Mouse (Mus musculus) mature B cell (primary cell): Measurements from ENCODE around the gene Maml2.

Experiments used
- in situ Hi-C: fragments of 300-500 bp; cut with MboI; formaldehyde crosslinking; loops from 2 replicates; pipeline ENCODE4 v1.14.3; 2019

Maml2 gene

DNA sequence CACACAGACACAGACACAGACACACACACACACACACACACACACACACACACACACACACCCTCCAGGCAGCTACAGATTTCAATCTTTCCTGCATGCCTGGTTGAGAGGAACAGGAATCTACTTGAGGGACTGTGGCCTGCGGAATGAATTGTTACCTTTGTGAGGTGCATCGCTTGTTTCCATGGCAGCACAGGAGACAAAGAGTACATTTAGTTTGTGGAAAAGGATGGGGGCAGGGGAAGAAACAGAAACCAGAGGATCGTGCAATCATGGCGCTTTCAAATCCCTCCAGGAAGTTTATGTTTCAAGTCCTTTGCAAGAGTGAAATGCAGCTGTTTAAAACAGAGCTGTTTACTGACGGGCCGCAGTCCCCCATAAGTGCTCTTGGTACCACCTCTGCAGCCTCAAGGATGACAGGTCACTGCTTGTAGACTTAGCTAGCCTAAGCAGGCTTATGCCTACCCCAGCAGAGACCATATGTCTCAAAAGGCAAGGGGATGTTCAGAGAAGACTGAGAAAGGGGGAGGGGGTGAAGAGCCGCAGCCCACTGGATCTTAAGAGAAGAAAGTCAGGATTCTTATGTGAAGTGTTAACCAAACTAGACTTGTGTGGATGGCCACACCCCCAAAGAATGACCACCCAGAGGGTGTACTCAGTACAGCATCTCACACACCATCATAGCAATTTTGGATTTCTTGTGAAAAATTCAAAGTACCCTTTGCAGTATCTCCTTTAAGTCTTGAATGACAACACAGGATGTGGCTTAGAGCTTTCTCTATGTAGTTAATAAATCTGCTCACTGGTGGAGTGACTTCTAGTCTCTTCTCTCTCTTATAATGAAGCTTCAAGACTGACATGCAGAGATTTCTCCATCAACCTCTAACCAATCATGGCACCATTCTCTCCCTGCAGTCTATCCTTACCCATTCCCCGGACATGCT lies 315.8 kb downstream of the Maml2 start:
- in situ Hi-C loops: no loop called here

DNA sequence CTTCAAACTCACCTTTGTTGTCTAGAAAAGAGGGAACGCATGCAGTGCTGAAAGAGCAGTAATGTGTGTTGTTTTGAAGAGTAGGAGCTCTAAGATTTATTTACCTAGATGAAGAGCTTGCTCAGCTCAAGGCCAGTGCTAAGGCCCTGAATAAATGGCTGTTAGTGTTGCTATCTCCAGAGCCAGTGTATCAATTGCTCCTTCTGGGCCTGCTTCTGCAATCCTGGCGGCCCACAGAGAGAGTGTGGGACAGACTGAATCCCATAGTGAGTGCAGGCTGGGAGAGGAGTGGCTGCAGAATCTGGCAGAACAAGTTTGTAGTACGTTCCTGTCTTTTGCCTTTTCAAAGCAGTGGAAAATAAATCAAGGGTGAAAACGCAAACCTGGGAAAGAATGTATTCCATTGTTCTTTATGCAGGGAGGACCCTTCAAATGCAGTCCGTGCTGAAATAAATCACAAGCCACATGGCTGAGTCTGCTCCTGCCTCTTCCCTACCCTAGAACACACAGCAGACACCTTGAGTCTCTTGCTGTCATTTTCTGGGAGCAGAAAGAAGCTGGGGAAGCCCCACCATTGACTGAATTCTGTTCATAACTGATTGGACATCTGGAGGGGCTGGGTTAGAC lies 318.7 kb downstream of the Maml2 start:
- in situ Hi-C loops: no loop called here

DNA sequence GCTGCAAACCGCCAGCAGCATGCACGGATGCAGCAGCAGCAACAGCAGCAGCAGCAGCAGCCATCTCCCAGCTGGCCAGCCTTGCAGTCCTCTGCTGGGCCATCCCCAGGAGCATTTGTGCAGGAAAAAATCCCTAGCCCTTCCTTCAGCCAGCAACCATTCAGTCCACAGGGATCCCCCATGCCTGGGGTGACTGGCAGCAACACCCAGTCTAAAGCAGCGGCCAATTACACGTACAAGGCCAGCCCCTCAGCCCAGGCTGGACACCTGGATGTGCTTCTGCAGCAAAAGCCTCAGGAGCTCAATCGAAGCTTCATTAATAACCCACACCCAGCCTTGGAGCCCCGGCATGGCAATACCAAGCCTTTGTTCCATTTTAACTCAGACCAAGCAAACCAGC lies 323.0 kb downstream of the Maml2 start:
- in situ Hi-C loops: no loop called here

DNA sequence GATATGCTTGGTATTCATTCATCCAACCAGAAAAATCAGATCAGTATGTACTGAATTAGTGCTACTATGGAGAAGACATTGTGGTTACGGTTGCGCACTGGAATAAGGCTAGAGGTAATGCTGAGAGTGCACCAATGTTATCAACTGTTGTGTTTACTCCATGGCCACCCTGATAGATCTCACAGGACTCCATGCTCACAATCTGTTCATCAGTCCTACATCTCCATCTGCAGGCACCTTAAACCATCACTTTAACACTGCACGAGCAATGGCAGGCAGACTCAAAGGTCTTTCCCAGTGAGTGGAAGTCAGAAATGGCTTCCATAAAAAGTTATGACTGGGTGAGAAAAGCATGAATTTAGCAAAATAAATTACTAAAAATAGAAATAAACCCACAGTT lies 324.2 kb downstream of the Maml2 start:
- in situ Hi-C loops: no loop called here

DNA sequence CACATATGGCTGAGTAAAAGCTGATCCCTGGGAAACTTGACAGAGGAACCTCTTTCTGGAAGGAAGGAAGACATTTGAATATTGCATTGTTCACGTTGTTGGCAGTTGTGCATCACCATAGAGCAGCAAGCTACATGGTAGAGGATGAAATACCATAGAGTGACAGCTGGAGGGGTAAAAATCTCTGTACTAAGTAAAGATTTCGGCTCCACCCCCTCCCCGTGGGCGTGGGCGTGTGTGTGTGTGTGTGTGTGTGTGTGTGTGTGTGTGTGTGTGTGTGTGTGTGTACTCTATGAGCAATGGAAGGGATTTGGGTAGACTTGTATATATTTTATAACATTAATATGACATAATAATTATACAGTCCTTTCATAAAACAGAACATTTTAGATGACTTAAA lies 324.7 kb downstream of the Maml2 start:
- in situ Hi-C loops: no loop called here

DNA sequence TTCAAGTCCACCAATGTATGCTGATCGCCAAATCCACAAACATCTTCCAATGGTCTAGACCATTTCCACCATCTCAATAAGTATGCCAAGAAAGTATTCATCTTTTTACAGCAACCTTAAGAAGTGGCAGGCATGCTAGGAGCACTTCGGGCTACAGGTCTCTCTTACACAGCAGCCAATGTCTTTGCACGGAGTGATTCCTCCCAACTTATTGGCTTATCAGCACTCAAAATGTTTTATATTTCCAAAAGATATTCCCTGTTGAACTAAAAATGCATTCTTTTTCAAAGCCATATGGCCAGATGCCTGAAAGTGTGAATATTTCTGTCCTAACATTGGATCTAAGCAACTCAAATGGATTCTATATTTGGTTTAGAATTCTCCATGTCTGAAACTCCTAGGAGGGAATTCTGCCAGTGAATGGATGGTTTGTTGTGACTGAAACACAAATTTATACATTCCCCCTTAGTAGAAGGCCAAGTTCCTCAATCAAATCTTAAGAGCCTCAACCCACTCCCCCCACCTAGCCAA lies 326.2 kb downstream of the Maml2 start:
- in situ Hi-C loops: no loop called here

DNA sequence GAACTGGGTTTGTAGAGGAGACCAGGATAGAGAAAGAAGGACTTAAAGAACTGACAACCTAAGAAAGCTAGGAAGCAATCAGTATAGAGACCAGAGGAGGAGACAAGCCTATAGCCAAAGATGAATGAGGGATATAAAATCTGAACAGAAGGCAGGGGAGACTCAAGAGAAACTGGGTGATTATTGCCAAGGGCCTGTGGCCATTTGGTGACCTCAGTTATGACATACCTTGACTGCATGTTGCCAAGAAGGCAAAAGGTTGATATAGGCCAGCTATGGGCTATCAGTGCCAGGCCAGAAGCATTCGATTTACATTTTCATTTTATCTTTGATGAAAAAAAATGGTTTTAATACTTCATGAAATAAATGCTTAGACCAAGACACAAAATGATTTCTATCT lies 327.0 kb downstream of the Maml2 start:
- in situ Hi-C loops: no loop called here

DNA sequence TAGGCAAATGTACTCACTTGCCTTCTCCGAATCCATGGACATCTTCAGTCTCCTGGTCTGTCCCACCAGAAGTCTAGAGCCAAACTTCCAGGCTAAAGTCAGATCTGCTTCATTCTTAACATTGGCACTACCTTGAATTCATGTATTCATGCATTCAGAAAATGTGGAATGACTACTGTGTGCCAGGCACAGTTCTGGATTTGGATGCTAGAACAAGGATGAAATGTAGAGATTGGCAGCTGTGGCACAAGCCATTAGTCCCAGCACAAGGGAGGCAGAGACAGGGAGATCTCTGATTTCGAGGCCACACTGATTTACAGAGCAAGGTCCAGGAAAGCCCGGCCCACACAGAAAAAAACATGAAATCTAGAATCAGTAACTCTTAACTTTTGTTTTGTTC lies 327.5 kb downstream of the Maml2 start:
- in situ Hi-C loops: no loop called here

DNA sequence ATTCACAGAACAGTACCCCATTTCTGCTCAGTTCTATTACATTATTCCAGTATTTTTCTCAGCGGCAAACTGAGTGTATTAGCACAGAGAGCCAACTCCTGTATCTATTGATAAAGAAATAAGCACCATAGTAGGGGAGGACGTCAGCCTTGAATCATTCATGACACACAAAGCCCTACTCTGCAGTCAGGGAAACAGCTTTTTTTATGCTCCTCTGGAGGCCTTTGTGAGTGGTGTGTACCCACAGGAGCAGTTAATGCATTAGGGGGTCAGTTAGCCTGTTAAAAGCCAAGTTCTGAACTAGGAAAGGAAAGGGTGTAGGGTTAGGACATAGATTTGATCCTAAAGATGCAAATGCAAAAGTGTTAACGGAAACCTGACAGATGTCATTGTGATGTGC lies 328.7 kb downstream of the Maml2 start:
- in situ Hi-C loops: no loop called here

DNA sequence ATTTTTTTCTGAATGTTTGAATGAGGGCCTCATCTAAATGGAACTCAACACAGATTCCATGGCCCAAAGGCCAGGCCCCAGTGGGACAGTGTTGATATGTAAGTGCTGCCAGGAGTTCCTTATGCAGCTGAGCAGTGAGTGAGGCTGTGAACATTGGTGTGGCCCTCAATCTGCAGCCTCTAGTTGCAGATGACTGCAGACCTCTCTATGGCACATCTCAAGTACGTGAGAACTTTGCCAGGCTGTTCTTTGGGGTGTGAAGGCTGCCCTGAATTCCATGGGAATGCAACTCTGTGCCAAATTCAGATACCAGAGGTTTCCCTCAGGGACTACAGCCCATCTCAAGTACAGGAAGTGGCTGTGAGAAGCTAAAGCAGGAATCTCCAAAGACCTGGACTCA lies 335.6 kb downstream of the Maml2 start:
- in situ Hi-C loops: no loop called here

DNA sequence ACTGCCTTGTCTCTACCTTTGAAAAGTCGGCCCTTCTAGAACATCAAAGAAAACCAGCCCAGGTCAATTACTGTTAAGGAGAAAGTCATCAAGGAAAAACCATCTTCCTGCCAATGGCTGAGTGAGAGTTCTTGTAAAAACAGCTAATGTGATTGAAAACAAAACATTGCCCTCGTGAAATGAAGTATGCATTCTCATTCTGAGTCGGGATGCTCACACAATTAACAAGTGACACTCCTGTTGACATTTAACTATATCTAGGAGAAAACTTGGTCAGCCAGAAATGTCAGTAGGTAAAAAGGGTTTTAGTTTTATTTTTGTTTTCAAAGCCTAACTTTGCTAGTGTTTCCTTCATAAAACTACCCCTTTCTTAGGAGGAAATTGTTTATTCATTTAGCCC lies 341.9 kb downstream of the Maml2 start:
- in situ Hi-C loops: no loop called here

DNA sequence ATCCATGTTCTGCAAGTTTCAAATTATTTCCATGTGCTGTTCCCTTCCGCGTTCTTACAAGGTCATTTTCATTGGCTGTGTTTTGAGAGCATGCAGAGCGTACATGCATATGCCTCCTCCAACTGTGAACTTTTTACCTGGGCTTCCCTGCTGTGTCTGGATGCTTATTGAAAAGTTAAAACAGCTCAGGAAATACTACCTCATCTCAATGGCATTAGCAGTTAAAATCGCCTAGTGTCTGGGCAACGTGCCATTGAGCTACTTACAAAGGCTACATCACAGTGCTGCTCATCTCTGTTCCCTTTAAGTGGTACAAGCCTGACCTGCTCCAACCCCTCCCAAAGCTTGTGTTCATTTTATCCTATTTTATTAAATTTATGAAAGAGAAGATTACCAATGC lies 347.4 kb downstream of the Maml2 start:
- in situ Hi-C loops: no loop called here

DNA sequence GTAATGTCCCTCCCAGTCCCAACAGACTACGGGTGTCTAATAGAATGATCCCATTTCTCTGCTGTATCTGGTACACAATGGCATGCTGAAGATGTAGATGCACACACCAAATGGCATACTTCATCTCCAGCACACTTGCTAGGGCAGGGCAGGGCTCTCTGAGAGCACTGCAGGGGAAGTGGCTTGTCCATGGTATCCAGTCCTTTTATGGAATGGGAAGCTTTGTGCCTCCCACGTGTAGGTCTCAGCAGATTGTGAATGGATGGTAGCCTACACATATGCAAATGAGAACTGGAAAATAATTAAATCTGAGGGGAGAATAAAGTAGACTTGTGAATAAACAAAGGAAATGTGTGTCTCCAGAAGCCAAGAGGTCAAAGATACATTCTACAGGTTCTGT lies 353.3 kb downstream of the Maml2 start:
- in situ Hi-C loops: no loop called here

DNA sequence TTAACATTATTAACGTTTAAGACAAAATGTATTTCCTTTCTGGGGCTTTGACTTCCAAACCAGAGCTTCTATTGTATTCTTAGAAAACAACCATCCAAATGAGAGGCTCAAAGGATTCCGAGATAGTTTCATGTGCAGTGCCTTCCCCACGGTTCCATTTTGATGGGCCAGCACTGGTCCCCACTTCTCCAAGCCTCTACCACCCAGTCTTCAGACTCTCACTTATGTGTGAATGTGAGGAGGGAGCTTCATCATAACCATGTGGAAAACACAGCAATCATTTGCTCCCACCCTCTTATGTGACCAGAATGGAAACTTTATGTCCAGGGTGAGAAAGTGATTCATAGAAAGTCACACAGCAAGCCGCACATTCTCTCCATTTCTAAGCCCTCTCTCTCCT lies 354.1 kb downstream of the Maml2 start:
- in situ Hi-C loops: no loop called here

DNA sequence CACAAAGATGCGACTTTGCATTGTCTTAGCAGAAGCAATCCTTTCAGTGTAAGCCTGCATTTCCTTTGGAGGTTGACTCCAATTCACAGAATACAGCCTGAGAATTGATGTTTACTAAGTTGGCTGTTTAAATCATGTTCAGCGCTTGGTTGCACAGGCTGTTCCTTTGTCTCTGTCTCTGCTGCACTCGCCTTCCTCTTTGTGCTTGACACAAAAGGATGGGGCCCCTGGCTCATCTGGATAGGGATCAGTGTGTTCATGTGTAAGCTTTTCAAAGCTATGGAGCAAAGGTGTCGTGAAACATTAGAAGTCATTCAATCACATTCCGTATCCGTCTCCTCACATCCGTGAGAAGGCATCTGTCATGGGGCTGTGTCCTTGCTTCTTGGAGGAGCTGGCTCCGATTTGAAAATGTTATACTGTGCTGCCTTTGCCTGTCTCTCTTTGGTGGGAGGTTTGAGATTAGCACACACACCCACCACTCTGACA lies 354.7 kb downstream of the Maml2 start:
- in situ Hi-C loops: no loop called here

DNA sequence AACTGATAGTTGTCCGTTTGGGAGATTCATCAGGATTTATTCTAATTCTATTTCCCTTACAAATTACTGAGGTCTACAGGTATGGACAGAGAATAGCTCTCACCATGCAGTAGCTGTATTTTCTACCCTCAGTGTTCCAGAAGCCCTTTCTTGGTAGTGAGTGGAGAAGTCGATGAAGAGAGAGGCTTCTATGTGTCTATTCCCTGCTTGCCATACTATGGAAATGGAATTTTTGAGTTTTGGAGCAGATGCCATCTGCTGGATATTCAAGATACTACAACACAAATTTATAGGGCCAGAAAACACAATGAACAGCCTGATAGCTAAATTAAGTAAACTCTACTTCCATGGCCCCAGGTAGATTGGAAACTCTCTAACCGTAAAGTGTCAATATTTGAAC lies 355.2 kb downstream of the Maml2 start:
- in situ Hi-C loops: no loop called here

DNA sequence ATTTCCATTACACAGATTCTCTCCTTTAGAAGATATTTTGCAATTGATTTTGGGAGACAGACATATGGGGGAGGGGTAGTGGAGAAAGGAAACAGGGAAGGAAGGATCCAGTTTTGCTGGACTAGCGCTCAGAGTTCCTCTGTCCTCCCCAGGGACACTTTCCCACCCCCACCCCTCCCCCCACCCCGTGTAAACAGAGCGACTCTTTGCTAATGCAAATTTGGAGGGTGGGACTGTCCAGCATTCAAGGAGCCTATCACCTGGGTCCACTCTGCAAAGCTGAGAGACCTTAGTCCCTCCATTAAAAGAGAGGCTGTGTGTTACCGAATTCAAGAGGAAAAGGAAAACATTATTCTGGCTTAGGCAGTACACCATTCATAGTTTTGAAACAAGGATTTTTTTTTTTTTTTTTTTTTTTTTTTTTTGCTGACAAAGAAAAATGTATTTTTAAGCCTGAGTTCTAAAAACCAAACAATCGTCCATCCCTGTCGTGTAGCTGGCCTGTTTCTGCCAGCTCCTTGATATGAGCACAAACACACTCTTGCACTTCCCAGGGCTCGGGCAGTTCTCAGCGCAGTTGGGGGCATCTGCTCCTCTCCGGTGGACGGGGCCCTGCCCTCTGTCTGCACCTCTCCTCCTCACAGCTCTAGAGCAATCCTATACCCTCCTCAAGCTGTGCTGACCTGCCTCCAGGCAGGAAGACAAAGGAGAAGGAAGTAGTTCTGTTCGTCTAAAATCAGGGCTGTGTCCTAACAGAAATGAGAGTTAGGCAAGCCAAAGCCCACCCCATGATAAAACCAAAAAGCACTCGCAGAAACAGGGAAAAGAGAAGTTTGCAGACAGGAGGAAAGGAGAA lies 364.2 kb downstream of the Maml2 start:
- in situ Hi-C loops: no loop called here

DNA sequence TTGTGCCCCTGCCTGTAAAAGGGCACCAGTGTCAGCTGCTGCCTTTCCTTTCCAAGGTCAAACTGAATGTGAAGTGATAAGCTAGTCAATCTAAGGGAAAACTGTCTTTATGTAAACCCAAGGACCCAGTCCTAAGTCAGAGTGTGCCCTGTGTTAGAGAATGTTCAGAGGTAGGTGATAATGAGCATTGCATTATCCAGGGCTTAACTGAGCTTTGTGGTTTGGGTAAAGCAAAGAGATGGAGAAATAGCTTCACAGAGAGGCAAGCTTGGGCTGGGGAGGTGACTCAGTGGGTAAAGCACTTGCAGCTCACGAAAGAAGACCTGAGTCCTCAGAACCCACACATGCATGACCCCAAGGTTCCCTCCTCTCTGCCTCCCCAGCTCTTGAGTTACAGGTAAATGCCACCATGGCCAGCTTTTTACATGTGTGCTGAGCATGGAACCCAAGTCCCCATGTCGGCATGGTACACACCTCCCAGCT lies 367.8 kb downstream of the Maml2 start:
- in situ Hi-C loops: no loop called here

DNA sequence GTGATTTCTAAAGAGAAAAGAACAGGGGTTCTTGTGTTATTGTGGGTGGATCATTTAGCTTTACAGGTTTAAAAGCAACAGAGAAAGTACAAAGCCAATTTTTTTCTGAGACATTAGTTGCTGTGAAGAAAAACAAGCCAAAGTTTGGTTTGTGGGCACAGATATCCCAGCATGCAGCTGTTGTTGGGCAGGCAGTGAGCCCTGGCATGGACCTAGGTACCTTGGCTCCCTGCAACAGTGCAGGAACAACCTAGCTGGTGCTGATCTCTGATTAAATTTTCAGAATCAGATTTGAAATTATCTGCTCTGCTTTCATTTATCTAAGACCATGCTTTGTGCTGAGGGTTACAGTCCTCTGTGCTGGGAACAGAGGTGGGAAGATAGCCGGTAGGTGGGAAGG lies 370.2 kb downstream of the Maml2 start:
- in situ Hi-C loops: no loop called here

DNA sequence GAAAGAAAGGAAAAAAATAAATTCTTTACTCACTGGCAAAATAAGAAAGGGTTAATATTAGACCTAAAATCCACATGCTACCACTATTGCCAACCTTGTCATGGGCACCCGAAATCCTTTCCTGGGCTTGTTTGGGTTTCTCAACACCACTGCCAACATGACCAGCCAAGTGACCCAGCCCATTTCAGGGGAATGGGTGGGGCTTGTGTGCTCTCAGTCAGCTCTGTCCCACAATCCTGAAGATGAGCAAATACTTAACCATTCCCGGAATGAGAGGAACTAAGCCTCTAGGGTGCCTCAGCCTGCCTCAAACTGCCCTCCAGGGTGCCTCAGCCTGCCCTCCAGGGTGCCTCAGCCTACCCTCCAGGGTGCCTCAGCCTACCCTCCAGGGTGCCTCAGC lies 371.0 kb downstream of the Maml2 start:
- in situ Hi-C loops: no loop called here

DNA sequence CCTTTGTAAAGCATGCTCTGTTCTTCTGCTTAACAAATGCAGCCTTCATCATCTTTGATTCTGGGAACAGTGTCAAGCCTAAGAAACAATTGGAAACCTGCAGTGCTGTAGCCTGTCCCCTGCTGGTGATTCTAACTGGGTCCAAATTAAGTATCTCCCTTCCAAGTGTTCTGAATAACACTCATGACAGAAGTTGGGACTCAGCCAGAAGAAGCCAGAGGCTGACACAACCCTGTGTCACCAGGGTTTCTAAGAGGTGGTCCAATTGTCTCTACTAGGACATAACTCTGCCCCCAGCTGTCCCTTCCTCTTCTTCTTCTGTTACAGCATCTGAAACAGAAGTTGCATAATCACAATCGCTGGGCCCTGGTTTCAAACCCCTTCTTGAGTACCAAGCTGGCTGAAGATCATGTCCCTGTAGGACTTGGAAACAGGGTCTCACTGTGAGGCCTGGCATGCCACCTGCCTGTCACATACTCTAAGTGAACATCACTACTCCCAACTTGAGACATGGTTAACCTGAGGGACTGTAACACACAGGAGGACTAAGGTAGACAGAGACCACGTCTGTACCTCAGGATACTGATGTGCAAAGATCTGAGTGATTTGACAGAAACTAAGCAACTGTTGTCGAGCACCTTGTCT lies 373.5 kb downstream of the Maml2 start:
- in situ Hi-C loops: no loop called here

DNA sequence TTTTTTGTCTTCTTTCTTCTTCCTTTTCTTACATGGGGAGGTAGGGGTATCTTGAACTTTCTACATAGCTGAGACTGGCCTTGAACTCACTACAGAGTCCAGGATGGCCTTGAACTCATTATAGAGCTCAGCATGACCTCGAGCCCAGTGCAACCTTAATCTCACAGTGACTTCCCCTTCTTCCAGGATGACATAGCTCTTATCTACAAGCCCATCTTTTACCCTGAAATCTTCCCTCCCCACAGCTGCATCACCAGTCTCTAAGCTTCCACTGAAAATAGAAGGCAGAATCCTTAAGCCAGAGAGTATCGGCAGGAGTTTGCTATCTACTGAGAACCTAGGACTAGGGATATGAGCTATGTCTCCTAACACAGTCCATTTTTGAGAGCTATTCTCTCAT lies 375.5 kb downstream of the Maml2 start:
- in situ Hi-C loops: no loop called here
